ENCODE assay signal across 8 mouse cellular contexts in genomic region chr7:35234361-35235245, GRCm38 (mm10). TPM values are rescaled to one million over a fixed set of nuclear protein-coding genes. Genes with fewer than 3 reads are reported as not detected.
DNase-seq lines count a peak whose midpoint lies in the region; ATAC-seq lines count a peak whose summit lies in the region.

No protein-coding gene starts in this region.

- peak; percentile 90 for ATAC-seq in inflammation-experienced regulatory T-cells, adult 6 months
- peak; percentile 81 for ATAC-seq in megakaryocyte-erythroid progenitor cell, adult 5-6 weeks (replicated peaks; ENCODE audit: low FRiP score, low TSS enrichment, poor library complexity, severe bottlenecking)

- peak; percentile 97 to 100 for DNase-seq in adrenal gland, adult (ENCODE audit: inconsistent age in 2 of 2, low spot score in 1 of 2)
- DNase-seq in embryo, embryonic 10.5 days (ENCODE audit: low spot score) = peak; percentile 99
- DNase-seq in gastrocnemius, postnatal 14 days = peak; percentile 96
- peak; percentile 96 to 99 for DNase-seq in left cerebral cortex, postnatal 10 days (ENCODE audit: extremely low spot score in 1 of 2, low spot score in 2 of 2)
- DNase-seq in right cerebral cortex, postnatal 25 days = peak; percentile 97
- DNase-seq in urinary bladder, postnatal 4 days (ENCODE audit: low spot score in 2 of 2) = peak; percentile 95 to 98

- intact Hi-C loops in gastrocnemius, postnatal 14 days (cut with DNase I; ENCODE audit: low total_unique reads) = no loop called here
- intact Hi-C loops in left cerebral cortex, postnatal 10 days (cut with DNase I) = no loop called here

RNA-seq across cellular contexts. Expression of gene Lrp3, which starts 19.3 kb away (rescaled TPM):
- 1 to 10 TPM; 9.1 to 9.8 TPM for total RNA-seq in gastrocnemius, postnatal 14 days (2021)
- 1 to 10 TPM in 2 of 3 experiments, not detected in 1; 1.2 to 4.8 TPM for polyA plus RNA-seq in inflammation-experienced regulatory T-cells, adult 6 months (2017; shearing (Covaris generic))
- total RNA-seq in left cerebral cortex, postnatal 10 days (2021) = 10 to 100 TPM; 88.1 to 90.1 TPM
- total RNA-seq in megakaryocyte-erythroid progenitor cell, adult 5-6 weeks (2014; fragmentation: Nextera tagmentation) = not detected in 2 replicates
- total RNA-seq in megakaryocyte-erythroid progenitor cell, adult 5-6 weeks (2017) = not detected in 2 replicates

RNA-seq across cellular contexts. Expression of gene Slc7a10, which starts 48.4 kb away (rescaled TPM):
- total RNA-seq in gastrocnemius, postnatal 14 days (2021) = 1 to 10 TPM in 1 of 2 experiments, under 1 TPM in 1; 0.84 to 1.3 TPM
- polyA plus RNA-seq in inflammation-experienced regulatory T-cells, adult 6 months (2017; shearing (Covaris generic)) = 1 to 10 TPM; 1.5 to 7.3 (median 6.3) TPM
- 10 to 100 TPM; 42.6 to 43.4 TPM for total RNA-seq in left cerebral cortex, postnatal 10 days (2021)
- not detected in 2 replicates for total RNA-seq in megakaryocyte-erythroid progenitor cell, adult 5-6 weeks (2014; fragmentation: Nextera tagmentation)
- total RNA-seq in megakaryocyte-erythroid progenitor cell, adult 5-6 weeks (2017) = not detected in 2 replicates

Comparison
In these comparisons a context has a peak if more than half of its experiments do, and no peak if none do; other contexts are left out.
1. Peak in every context shown above with its lines: DNase-seq and ATAC-seq.
2. RNA of gene Lrp3, which starts 19.3 kb away (total RNA-seq): 88.1 to 90.1 TPM in left cerebral cortex, postnatal 10 days and 9.1 to 9.8 TPM in gastrocnemius, postnatal 14 days; not detected in megakaryocyte-erythroid progenitor cell, adult 5-6 weeks; every median in the first group is over 10 times any median in the second.
3. RNA of gene Slc7a10, which starts 48.4 kb away (total RNA-seq): 42.6 to 43.4 TPM in left cerebral cortex, postnatal 10 days; 0.84 to 1.3 TPM in gastrocnemius, postnatal 14 days and not detected in megakaryocyte-erythroid progenitor cell, adult 5-6 weeks; every median in the first group is over 10 times any median in the second.